9 mouse cellular contexts compared by ENCODE assay signal in the genomic region with DNA sequence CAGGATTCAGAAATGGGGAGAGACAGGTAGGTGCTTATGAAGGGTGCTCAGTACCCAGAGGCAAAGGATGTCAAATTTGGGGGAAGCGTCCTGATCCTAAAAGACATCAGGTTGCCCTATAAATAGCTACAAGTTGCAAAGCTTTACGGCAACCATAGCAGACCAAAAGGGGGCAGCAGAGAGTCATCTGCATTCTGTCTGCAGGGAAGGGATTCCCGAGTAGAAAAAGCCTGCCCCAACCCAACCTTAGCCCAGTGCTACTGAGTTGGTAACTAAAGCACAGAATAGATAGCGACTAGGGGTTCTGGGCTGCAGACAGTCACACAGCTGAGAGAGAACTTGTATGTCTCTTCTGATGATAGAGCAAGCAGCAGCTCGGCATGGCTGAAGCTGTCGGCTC. TPM values are rescaled to one million over a fixed set of nuclear protein-coding genes. Genes with fewer than 3 reads are reported as not detected.
A peak's percentile ranks its signal among the peaks of the same experiment; 100 is the strongest.
DNase-seq lines count a peak whose midpoint lies in the region; ATAC-seq and TF ChIP-seq lines count a peak whose summit lies in the region.
"Had no signal": no experiment of that assay in that cellular context is flagged by ENCODE, and none has a peak within 500 bp of the region (broad histone marks: within the 10 kb centered on the region; RNA-seq: fewer than 3 reads in every experiment).

No protein-coding gene starts in this region.

- no peaks in the 10 kb centered on the region for H3K9me3 ChIP-seq in forebrain, postnatal 0 days (ENCODE audit: low read length)
- H3K9me3 ChIP-seq in hindbrain, embryonic 12.5 days (replicated peaks): no peaks in the 10 kb centered on the region
- H3K9me3 ChIP-seq: lung, embryonic 15.5 days had no signal

- H3K9ac ChIP-seq in forebrain, postnatal 0 days: no peak overlapping the region
- H3K9ac ChIP-seq in hindbrain, embryonic 12.5 days: no peak overlapping the region
- H3K9ac ChIP-seq: lung, embryonic 15.5 days had no signal

- ATAC-seq in forebrain, postnatal 0 days: peak; percentile 82
- peak; percentile 52 for ATAC-seq in hindbrain, embryonic 12.5 days (ENCODE audit: low FRiP score)
- peak; percentile 88 for ATAC-seq in megakaryocyte progenitor cell, adult 5-6 weeks (replicated peaks; ENCODE audit: poor library complexity)

- H3K27ac ChIP-seq in forebrain, postnatal 0 days (ENCODE audit: low read depth, low read length): no peak overlapping the region
- no peak overlapping the region for H3K27ac ChIP-seq in hindbrain, embryonic 12.5 days
- H3K27ac ChIP-seq: lung, embryonic 15.5 days had no signal

- no peak overlapping the region for H3K4me2 ChIP-seq in forebrain, postnatal 0 days (ENCODE audit: low read depth)
- no peak overlapping the region for H3K4me2 ChIP-seq in hindbrain, embryonic 12.5 days (replicated peaks)
- H3K4me2 ChIP-seq: lung, embryonic 15.5 days had no signal

- H3K4me3 ChIP-seq in forebrain, postnatal 0 days (ENCODE audit: low read depth, low read length): no peak overlapping the region
- no peak overlapping the region for H3K4me3 ChIP-seq in hindbrain, embryonic 12.5 days
- H3K4me3 ChIP-seq: lung, embryonic 15.5 days had no signal

- peak; percentile 79 for DNase-seq in R1 (ENCODE audit: low read depth, low spot score)
- DNase-seq in cerebellum, adult 18-20 months: peak; percentile 89 to 90
- DNase-seq in forebrain, postnatal 0 days: peak; percentile 89
- peak; percentile 70 to 72 for DNase-seq in layer of hippocampus, postnatal 36 days
- peak; percentile 71 to 86 for DNase-seq in right cerebral cortex, postnatal 10 days (ENCODE audit: low spot score in 2 of 2)
- DNase-seq in yolk sac, embryonic 10.5 days (ENCODE audit: low spot score): peak; percentile 52

- WGBS in forebrain, postnatal 0 days: 34% methylated on average over 6 of the region's 6 CpGs
- 38% methylated on average over 6 of the region's 6 CpGs for WGBS in hindbrain, embryonic 12.5 days

- TF ChIP-seq CTCF in forebrain, postnatal 0 days (IDR thresholded peaks at IDR 0.05; ENCODE audit: low read depth): peak; percentile 92

- no peaks in the 10 kb centered on the region for H3K27me3 ChIP-seq in forebrain, postnatal 0 days (ENCODE audit: insufficient read depth, low read length)
- no peaks in the 10 kb centered on the region for H3K27me3 ChIP-seq in hindbrain, embryonic 12.5 days
- H3K27me3 ChIP-seq: lung, embryonic 15.5 days had no signal

- H3K4me1 ChIP-seq in forebrain, postnatal 0 days (ENCODE audit: insufficient read depth): no peaks in the 10 kb centered on the region
- H3K4me1 ChIP-seq in hindbrain, embryonic 12.5 days: 0 out of 2 replicates have a peak, but pooled peaks cover 5% of the 10 kb centered on the region
- H3K4me1 ChIP-seq: lung, embryonic 15.5 days had no signal

- H3K36me3 ChIP-seq in forebrain, postnatal 0 days (ENCODE audit: insufficient read depth): no peaks in the 10 kb centered on the region
- H3K36me3 ChIP-seq in hindbrain, embryonic 12.5 days: no peaks in the 10 kb centered on the region
- H3K36me3 ChIP-seq: lung, embryonic 15.5 days had no signal

RNA-seq across cellular contexts. Expression of gene Mrps27, which starts 31.0 kb away (rescaled TPM):
- total RNA-seq in forebrain, postnatal 0 days (2014; rRNA removed): 21.9 and 23.9 TPM in 2 replicates
- 39.1 and 39.6 TPM in 2 replicates for polyA plus RNA-seq in forebrain, postnatal 0 days (2015; fragmentation: Nextera tagmentation; extraction: Ambion mirVana)
- polyA plus RNA-seq in hindbrain, embryonic 12.5 days (2016; fragmentation: Nextera tagmentation; extraction: Ambion mirVana): 45.9 and 46.8 TPM in 2 replicates
- 10 to 100 TPM; 26.9 to 27.0 TPM for total RNA-seq in layer of hippocampus, postnatal 36 days (2021)
- total RNA-seq in megakaryocyte progenitor cell, adult 5-6 weeks (2015): 20.1 and 22.1 TPM in 2 replicates
- 28.6 and 30.7 TPM in 2 replicates for total RNA-seq in megakaryocyte progenitor cell, adult 5-6 weeks (2017)

RNA-seq across cellular contexts. Expression of gene Ptcd2, which starts 31.0 kb away (rescaled TPM):
- total RNA-seq in forebrain, postnatal 0 days (2014; rRNA removed): 47.6 and 50.6 TPM in 2 replicates
- 57.6 and 59.2 TPM in 2 replicates for polyA plus RNA-seq in forebrain, postnatal 0 days (2015; fragmentation: Nextera tagmentation; extraction: Ambion mirVana)
- polyA plus RNA-seq in hindbrain, embryonic 12.5 days (2016; fragmentation: Nextera tagmentation; extraction: Ambion mirVana): 45.3 and 46.2 TPM in 2 replicates
- 10 to 100 TPM; 28.2 to 31.4 TPM for total RNA-seq in layer of hippocampus, postnatal 36 days (2021)
- 43.6 and 48.4 TPM in 2 replicates for total RNA-seq in megakaryocyte progenitor cell, adult 5-6 weeks (2015)
- total RNA-seq in megakaryocyte progenitor cell, adult 5-6 weeks (2017): 64.4 and 73.5 TPM in 2 replicates
